Mouse (Mus musculus): ENCODE measurements around the gene Ccl28.
"Not testable (repeated sequence)": the region's sequence is repeated elsewhere in the genome, so short reads cannot be mapped to it uniquely, and the experiment has no call there.

The Ccl28 gene

GRCm38 (mm10) chr13:119623634-119624033 lies at the start of gene Ccl28:
TSS of gene Ccl28 (plus strand) at chr13:119623819.
- no peak for DNase-seq (ENCODE audit: low spot score in 2 of 2)

- peak; percentile 16 to 44 for DNase-seq (ENCODE audit: low spot score in 2 of 2)
These were observed 27.1 kb upstream of the Ccl28 start for GRCm38 (mm10) chr13:119596321-119597211.

- peak in 1 of 2 experiments; percentile 55 for DNase-seq (ENCODE audit: low spot score in 2 of 2)
These were observed 25.2 kb upstream of the Ccl28 start for GRCm38 (mm10) chr13:119598466-119598865.

- peak; percentile 23 to 25 for DNase-seq (ENCODE audit: low spot score in 2 of 2)
These were observed 24.6 kb upstream of the Ccl28 start for GRCm38 (mm10) chr13:119599066-119599465.

- not testable (repeated sequence) for DNase-seq (ENCODE audit: low spot score in 2 of 2)
These were observed 24.1 kb upstream of the Ccl28 start for GRCm38 (mm10) chr13:119599498-119599897.

GRCm38 (mm10) chr13:119600166-119600565 lies 23.5 kb upstream of the Ccl28 start:
- peak; percentile 60 to 80 for DNase-seq (ENCODE audit: low spot score in 2 of 2)

GRCm38 (mm10) chr13:119602688-119603331 lies 20.8 kb upstream of the Ccl28 start:
- peak; percentile 16 to 72 for DNase-seq (ENCODE audit: low spot score in 2 of 2)

GRCm38 (mm10) chr13:119603890-119604289 lies 19.7 kb upstream of the Ccl28 start:
- not testable (repeated sequence) for DNase-seq (ENCODE audit: low spot score in 2 of 2)

- not testable (repeated sequence) for DNase-seq (ENCODE audit: low spot score in 2 of 2)
These were observed 19.3 kb upstream of the Ccl28 start for GRCm38 (mm10) chr13:119604322-119604721.

- DNase-seq (ENCODE audit: low spot score in 2 of 2): no peak
These were observed 4.8 kb upstream of the Ccl28 start for GRCm38 (mm10) chr13:119618841-119619240.

GRCm38 (mm10) chr13:119619735-119620134 lies 3.9 kb upstream of the Ccl28 start:
- DNase-seq (ENCODE audit: low spot score in 2 of 2): no peak

GRCm38 (mm10) chr13:119625952-119626351 lies 2.3 kb downstream of the Ccl28 start:
- DNase-seq (ENCODE audit: low spot score in 2 of 2): peak in 1 of 2 experiments; percentile 19

GRCm38 (mm10) chr13:119631482-119632155 lies 8.0 kb downstream of the Ccl28 start:
- DNase-seq (ENCODE audit: low spot score in 2 of 2): peak; percentile 46 to 83

- DNase-seq (ENCODE audit: low spot score in 2 of 2): no peak
These were observed 8.5 kb downstream of the Ccl28 start for GRCm38 (mm10) chr13:119632156-119632548.

- DNase-seq (ENCODE audit: low spot score in 2 of 2): no peak
These were observed 11.9 kb downstream of the Ccl28 start for GRCm38 (mm10) chr13:119635496-119635895.

GRCm38 (mm10) chr13:119637837-119638236 lies 14.2 kb downstream of the Ccl28 start:
- DNase-seq (ENCODE audit: low spot score in 2 of 2): no peak

GRCm38 (mm10) chr13:119638449-119638848 lies 14.8 kb downstream of the Ccl28 start:
- no peak for DNase-seq (ENCODE audit: low spot score in 2 of 2)

GRCm38 (mm10) chr13:119639302-119639701 lies 15.7 kb downstream of the Ccl28 start:
- DNase-seq (ENCODE audit: low spot score in 2 of 2): no peak

- peak in 1 of 2 experiments; percentile 23 for DNase-seq (ENCODE audit: low spot score in 2 of 2)
These were observed 16.9 kb downstream of the Ccl28 start for GRCm38 (mm10) chr13:119640504-119640903.

- DNase-seq (ENCODE audit: low spot score in 2 of 2): no peak
These were observed 17.5 kb downstream of the Ccl28 start for GRCm38 (mm10) chr13:119641145-119641544.

- no peak for DNase-seq (ENCODE audit: low spot score in 2 of 2)
These were observed 21.1 kb downstream of the Ccl28 start for GRCm38 (mm10) chr13:119644769-119645168.

- no peak for DNase-seq (ENCODE audit: low spot score in 2 of 2)
These were observed 22.9 kb downstream of the Ccl28 start for GRCm38 (mm10) chr13:119646511-119646910.
